Mouse (Mus musculus): ENCODE measurements at regions not wholly inside any gene's neighbourhood (a gene's known extent, or its start where the extent isn't known, plus 50 kb on each side); places are given as distances from the start of the nearest gene placed in this dataset.

GRCm38 (mm10) chr5:71381407-71381806 lies 166.6 kb downstream of the Cox7b2 start:
- peak in 1 of 2 experiments; percentile 21 for DNase-seq (ENCODE audit: low spot score in 2 of 2)

GRCm38 (mm10) chr5:71366196-71366858 lies 181.7 kb downstream of the Cox7b2 start:
- no peak for DNase-seq (ENCODE audit: low spot score in 2 of 2)

GRCm38 (mm10) chr5:71341512-71341911 lies 206.5 kb downstream of the Cox7b2 start:
- DNase-seq (ENCODE audit: low spot score in 2 of 2), result no peak

- no peak for DNase-seq (ENCODE audit: low spot score in 2 of 2)
Observed at GRCm38 (mm10) chr5:71309414-71309813, 213.8 kb upstream of the Gabra2 start.

GRCm38 (mm10) chr5:71262202-71262883 lies 166.7 kb upstream of the Gabra2 start:
- DNase-seq (ENCODE audit: low spot score in 2 of 2), result no peak

GRCm38 (mm10) chr5:71249273-71249672 lies 153.6 kb upstream of the Gabra2 start:
- DNase-seq (ENCODE audit: low spot score in 2 of 2), result no peak

GRCm38 (mm10) chr5:71248318-71249135 lies 152.9 kb upstream of the Gabra2 start:
- DNase-seq (ENCODE audit: low spot score in 2 of 2), result no peak

GRCm38 (mm10) chr5:71227615-71228014 lies 132.0 kb upstream of the Gabra2 start:
- DNase-seq (ENCODE audit: low spot score in 2 of 2), result no peak

GRCm38 (mm10) chr5:71200881-71201280 lies 105.2 kb upstream of the Gabra2 start:
- DNase-seq (ENCODE audit: low spot score in 2 of 2), result no peak

- no peak for DNase-seq (ENCODE audit: low spot score in 2 of 2)
Observed at GRCm38 (mm10) chr5:71177316-71177715, 81.7 kb upstream of the Gabra2 start.

GRCm38 (mm10) chr5:71170378-71170777 lies 74.7 kb upstream of the Gabra2 start:
- DNase-seq (ENCODE audit: low spot score in 2 of 2), result no peak

All from left cerebral cortex, adult 8-10 months (tissue).